Mouse (Mus musculus) lung, postnatal 0 days (tissue): ENCODE results near the gene Mvb12a. TPM values are rescaled to one million over a fixed set of nuclear protein-coding genes. Genes with fewer than 3 reads are reported as not detected.
"Not testable (repeated sequence)": the region's sequence is repeated elsewhere in the genome, so short reads cannot be mapped to it uniquely, and the experiment has no call there.

ENCODE experiments used
- ATAC-seq: fragments of 200-750 bp; cut with Nextera tagmentation; 2 replicates; pipeline ENCODE4 v1.8.0; 2017; ENCODE audit warnings: moderate library complexity
- DNase-seq: peaks from one replicate; pipeline ENCODE4 v3.0.0-alpha.2; 2016; ENCODE audit warnings: low spot score
- H3K27ac ChIP-seq: fragments of 300-500 bp; sonication (generic); 2 replicates; pipeline ENCODE4 v1.5.1; 2014; ENCODE audit warnings: antibody characterized with exemption, mild to moderate bottlenecking, low read length, mixed read lengths
- H3K27me3 ChIP-seq: fragments of 300-500 bp; sonication (generic); replicated peaks from 2 replicates; pipeline ENCODE4 v1.6.1; 2014; ENCODE audit warnings: low read length, mixed read lengths; ENCODE audit not compliant: insufficient read depth
- H3K36me3 ChIP-seq: fragments of 300-500 bp; sonication (generic); 2 replicates; pipeline ENCODE4 v1.6.1; 2014; ENCODE audit warnings: low read length, mixed read lengths; ENCODE audit not compliant: insufficient read depth
- H3K4me1 ChIP-seq: fragments of 300-500 bp; sonication (generic); 2 replicates; pipeline ENCODE4 v1.6.1; 2014; ENCODE audit warnings: antibody characterized with exemption, low read depth, low read length, mixed read lengths; ENCODE audit not compliant: insufficient read depth
- H3K4me2 ChIP-seq: fragments of 300-500 bp; sonication (generic); replicated peaks from 2 replicates; pipeline ENCODE4 v1.6.1; 2014; ENCODE audit warnings: low read depth, mild to moderate bottlenecking, low read length, moderate library complexity, mixed read lengths
- H3K4me3 ChIP-seq: fragments of 300-500 bp; sonication (generic); 2 replicates; pipeline ENCODE4 v1.5.1; 2014; ENCODE audit warnings: low read depth, low read length
- H3K9ac ChIP-seq: fragments of 300-500 bp; sonication (generic); replicated peaks from 2 replicates; pipeline ENCODE4 v1.6.1; 2014; ENCODE audit warnings: low read depth, mild to moderate bottlenecking
- H3K9me3 ChIP-seq: fragments of 300-500 bp; sonication (generic); 2 replicates; pipeline ENCODE4 v1.6.1; 2016; ENCODE audit warnings: low read length, mixed read lengths
- CTCF ChIP-seq: IDR thresholded peaks from 2 replicates; pipeline ENCODE4 v1.5.1; 2016; ENCODE audit warnings: antibody characterized with exemption, mild to moderate bottlenecking
- EP300 ChIP-seq: IDR thresholded peaks from 2 replicates; pipeline ENCODE4 v1.6.1; 2016; ENCODE audit warnings: antibody characterized with exemption, mild to moderate bottlenecking, control low read depth
- WGBS: fragments of 180-500 bp; shearing (Covaris S2); extraction: QIAGEN DNeasy Blood & Tissue Kit; methylation state at CpG from one replicate; pipeline ENCODE4 v1.1.7; 2014; 5-methylcytosine and 5-hydroxymethylcytosine counted together
- polyA plus RNA-seq: library from polyadenylated mRNA; unstranded; fragments of >200 nt; fragmentation: Nextera tagmentation; extraction: Ambion mirVana; gene quantifications from 2 replicates; pipeline ENCODE4 v1.2.1, GENCODE M21; 2015

Mvb12a gene
- polyA plus RNA-seq, 1 experiment from 2014 or later = 112 TPM

DNA sequence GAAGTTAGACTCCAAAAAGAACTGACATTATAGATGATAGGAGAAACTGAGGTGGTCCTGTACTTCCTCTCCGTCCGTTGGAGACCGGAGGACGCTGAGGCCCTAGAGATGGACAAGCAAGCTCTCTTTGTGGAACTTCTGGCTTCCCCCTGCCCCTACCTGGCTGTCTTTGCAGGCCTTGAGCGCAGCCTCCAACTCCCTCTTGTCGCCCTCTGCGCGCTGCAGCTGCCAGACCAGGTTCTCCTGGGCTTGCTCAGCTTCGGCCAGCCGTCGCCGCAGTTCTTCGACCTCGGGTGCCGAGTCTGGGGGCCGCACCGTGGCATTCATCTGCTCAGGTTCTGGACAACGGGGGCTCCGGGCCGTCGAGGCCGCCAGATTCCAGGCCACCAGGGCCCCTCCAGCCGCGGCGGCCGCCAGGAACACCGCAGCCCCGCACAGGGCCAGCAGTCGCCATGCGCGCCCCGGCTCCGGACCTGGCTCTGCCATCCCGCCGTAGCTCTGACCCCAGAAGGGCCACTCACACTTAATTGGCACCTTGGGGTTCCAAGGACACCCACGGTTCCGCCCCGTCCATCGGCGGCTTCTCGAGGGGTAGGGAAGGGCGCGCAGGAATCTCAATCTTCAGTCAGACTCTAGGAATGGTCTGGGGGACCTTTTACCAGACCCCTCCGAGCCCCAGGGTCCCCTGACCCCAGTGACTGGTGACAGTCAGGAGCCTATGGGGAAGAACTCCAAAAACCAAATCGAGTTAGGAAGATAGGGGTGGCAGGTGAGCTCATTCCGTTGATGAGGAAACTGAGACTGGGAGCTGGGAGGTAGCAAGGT lies 17.3 kb upstream of the Mvb12a start, which contains the start of gene Ccdc194:
Ccdc194 (minus strand) TSS at position 486 of the 825 bp plus-strand sequence.
- WGBS = 25% methylated on average over 46 of the region's 46 CpGs
- Histone ChIP-seq H3K36me3 (no peaks in the 10 kb centered on the region), H3K27ac (peak within 1 kb of the TSS; percentile 59; the same call in 1 of the 2 replicates), H3K4me2 (no peak within 1 kb of the TSS), H3K9ac (no peak within 1 kb of the TSS), H3K4me3 (no peak within 1 kb of the TSS), H3K4me1 (0 out of 2 replicates have a peak, but pooled peaks cover 6% of the 10 kb centered on the region), H3K27me3 (peaks cover 9% of the 10 kb centered on the region; the same call in 1 of the 2 replicates), H3K9me3 (no peaks in the 10 kb centered on the region)
- ATAC-seq (no peak), DNase-seq (no peak)
- TF ChIP-seq CTCF (no peak), EP300 (no peak)

GRCm38 (mm10) chr8:71526272-71526671 lies 16.4 kb upstream of the Mvb12a start:
- Histone ChIP-seq H3K36me3 (no peaks in the 10 kb centered on the region), H3K4me2 (no peak overlapping the region), H3K9ac (no peak overlapping the region), H3K27ac (no peak overlapping the region; the same call in 1 of the 2 replicates), H3K9me3 (no peaks in the 10 kb centered on the region), H3K4me1 (0 out of 2 replicates have a peak, but pooled peaks cover 6% of the 10 kb centered on the region), H3K4me3 (no peak overlapping the region), H3K27me3 (peaks cover 9% of the 10 kb centered on the region; the same call in 1 of the 2 replicates)
- DNase-seq = peak; percentile 25
- no peak for ATAC-seq
- 22% methylated on average over 6 of the region's 6 CpGs for WGBS
- no peak for TF ChIP-seq CTCF
- no peak for TF ChIP-seq EP300

DNA sequence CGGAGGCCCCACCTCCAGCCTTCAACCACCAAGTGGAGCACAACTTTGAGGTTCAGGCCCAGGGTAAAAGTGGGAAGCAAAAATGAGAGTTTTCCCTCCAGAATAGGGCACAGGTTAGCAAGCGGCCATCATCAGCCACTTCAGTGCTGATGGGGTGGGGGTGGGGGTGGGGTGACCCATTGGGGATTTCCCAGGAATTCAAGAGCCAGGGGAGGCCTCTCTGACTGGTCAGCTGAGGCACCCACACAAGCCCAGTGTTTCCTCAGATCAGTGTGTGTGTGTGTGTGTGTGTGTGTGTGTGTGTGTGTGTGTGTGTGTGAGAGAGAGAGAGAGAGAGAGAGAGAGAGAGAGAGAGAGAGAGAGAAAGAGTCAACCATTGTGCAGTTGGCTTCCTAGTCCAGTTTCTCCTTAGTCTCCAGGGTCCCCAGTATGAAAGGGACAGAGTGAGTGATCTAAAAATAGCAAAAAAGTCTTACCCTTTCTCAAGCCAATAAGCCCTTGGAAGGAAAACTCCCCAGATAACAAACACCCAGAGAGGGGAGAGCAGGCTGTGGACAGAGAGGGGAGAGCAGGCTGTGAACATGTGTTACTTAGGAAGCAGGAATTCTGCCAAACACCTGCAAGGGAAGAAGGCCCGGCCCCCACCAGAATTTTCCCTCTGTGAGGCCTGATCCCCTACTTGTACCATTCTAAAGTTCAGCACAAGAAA lies 15.4 kb upstream of the Mvb12a start:
- Histone ChIP-seq H3K27ac (peak overlapping the region; percentile 59), H3K36me3 (no peaks in the 10 kb centered on the region)

GRCm38 (mm10) chr8:71528362-71529073 lies 14.2 kb upstream of the Mvb12a start:
- WGBS = 64% methylated on average over 11 of the region's 11 CpGs
- TF ChIP-seq EP300 (peak; percentile 74), CTCF (no peak; the same call in 1 of the 2 replicates)
- 0 out of 2 replicates have a peak, but pooled peaks cover 6% of the 10 kb centered on the region for H3K4me1 ChIP-seq

More for the DNA sequence above, 15.4 kb upstream of the Mvb12a start:
- Histone ChIP-seq H3K4me1 (0 out of 2 replicates have a peak, but pooled peaks cover 6% of the 10 kb centered on the region), H3K4me3 (no peak overlapping the region), H3K4me2 (no peak overlapping the region), H3K9me3 (no peaks in the 10 kb centered on the region), H3K27me3 (peaks cover 9% of the 10 kb centered on the region; the same call in 1 of the 2 replicates), H3K9ac (no peak overlapping the region)
- DNase-seq (no peak), ATAC-seq (no peak)
- 38% methylated on average over 3 of the region's 3 CpGs for WGBS
- TF ChIP-seq EP300 (no peak), CTCF (no peak)

DNA sequence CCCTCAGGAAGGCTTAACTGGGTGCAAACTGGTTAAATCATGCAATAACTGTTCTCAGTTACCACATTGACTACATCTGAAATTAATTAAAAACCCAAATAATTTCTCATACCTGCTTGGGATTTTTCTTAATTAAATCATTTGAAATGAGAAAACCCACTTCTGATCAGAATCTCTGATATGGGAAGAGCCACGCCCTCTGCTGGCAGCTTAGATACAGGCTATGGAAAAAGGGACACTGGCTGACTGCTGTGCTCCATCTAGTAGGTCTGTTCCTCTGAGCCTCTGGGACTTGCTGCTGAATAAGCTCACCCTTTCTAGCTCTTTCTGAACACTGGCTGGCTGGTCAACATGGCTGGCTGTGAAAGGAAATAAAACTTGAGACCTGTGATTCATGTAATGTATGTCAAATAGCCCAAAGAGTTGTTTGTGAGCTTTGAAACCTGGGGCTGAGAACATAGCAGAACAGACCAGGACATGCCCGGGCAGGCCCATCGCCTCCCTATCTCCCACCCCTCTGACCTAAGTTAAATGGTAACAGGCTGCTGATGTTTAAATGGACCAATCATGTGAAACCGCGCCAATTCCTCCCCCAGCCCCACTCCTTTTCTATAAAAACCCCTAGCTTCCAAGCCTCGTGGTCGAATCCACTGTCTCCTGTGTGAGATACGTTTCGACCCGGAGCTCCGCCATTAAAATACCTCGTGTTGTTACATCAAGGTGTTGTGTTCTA lies 11.8 kb upstream of the Mvb12a start:
- H3K27ac ChIP-seq, H3K9ac ChIP-seq, H3K4me3 ChIP-seq, H3K4me2 ChIP-seq, ATAC-seq, H3K27me3 ChIP-seq, H3K4me1 ChIP-seq, H3K9me3 ChIP-seq, H3K36me3 ChIP-seq: not testable (repeated sequence)
- DNase-seq = peak; percentile 43
- peak; percentile 58 for TF ChIP-seq CTCF
- 72% methylated on average over 5 of the region's 12 CpGs for WGBS

More at GRCm38 (mm10) chr8:71528362-71529073, 14.2 kb upstream of the Mvb12a start:
- Histone ChIP-seq H3K4me2 (no peak overlapping the region), H3K4me3 (no peak overlapping the region), H3K27me3 (peaks cover 9% of the 10 kb centered on the region; the same call in 1 of the 2 replicates), H3K9me3 (no peaks in the 10 kb centered on the region), H3K36me3 (no peaks in the 10 kb centered on the region), H3K27ac (peak overlapping the region; percentile 78), H3K9ac (no peak overlapping the region)
- peak; percentile 94 for ATAC-seq
- DNase-seq = peak; percentile 78
